Mouse (Mus musculus): ENCODE measurements around the gene Rpl36.
"Not testable (repeated sequence)": the region's sequence is repeated elsewhere in the genome, so short reads cannot be mapped to it uniquely, and the experiment has no call there.

Gene Rpl36

GRCm38 (mm10) chr17:56609452-56610171, 3.6 kb upstream of the Rpl36 start, which contains the start of gene 2410015M20Rik:
Gene 2410015M20Rik (minus strand): TSS chr17:56609771.
- peak; percentile 94 to 98 for DNase-seq

DNA sequence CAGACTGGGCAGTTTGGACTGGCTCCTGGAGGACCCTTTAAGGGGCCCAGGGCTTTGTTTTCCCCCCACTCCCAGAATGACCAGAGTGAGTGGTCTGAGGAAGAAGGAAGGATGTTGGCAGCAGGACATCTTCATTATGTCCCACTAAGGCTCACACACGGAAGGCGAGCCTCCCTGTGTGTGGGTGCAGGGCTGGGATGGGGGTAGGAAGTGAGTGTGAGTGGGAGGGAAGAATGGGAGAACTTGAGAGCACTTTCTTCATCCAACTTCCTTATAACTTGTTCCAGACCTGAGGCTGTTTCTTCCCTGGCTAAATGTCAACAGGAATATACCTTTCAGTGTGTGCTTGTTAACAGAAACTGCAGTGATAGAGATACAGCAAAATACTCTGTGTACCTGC, 1.9 kb upstream of the Rpl36 start:
- no peak for DNase-seq

DNA sequence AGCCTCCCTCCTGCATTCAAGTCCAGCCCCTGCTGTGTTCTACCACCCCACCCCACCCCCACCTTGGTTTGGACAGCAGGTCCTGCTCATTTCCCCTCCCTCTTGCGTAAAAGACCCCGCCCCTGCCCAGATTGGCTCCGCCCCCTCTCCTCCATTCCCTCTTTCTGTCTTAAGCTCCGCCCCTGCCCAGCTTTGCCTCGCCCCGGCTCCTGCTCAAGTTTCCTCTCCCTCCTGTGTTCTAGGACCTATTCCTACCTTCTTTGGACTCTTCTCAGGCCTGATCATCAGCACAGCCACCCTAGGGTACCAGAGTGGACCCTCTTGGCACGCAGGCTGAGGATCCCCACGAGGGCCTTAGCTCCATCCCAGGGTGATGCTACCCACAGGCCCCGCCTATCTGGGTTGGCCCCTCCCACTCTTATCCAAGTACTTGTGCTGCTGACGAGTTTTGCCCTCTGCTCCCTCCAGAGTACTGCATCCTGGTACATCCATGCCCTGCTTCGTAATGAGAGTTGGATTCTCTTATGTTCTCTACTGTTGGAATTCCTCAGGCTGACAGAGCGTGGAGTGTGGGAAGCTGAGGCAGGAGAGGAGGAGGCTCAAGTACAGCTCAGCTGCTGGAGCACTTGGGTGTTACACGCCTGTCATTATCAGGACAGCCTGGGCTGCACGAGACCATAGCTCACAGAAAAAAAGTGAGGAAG, 1.2 kb upstream of the Rpl36 start:
- DNase-seq = no peak

- DNase-seq = not testable (repeated sequence)
Measured at GRCm38 (mm10) chr17:56612565-56612939, 664 bp upstream of the Rpl36 start.

DNA sequence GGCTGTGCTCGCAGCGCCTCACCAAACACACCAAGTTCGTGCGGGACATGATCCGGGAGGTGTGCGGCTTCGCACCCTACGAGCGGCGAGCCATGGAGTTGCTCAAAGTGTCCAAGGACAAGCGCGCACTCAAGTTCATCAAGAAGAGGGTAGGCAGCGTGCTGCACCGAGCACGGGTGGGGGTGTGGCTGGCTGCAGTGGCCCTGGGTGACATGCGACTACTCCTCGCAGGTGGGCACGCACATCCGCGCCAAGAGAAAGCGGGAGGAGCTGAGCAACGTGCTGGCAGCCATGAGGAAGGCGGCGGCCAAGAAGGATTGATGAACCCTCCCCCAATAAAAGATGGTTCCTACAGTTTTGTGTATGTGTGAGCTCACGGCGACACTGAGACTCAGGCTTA, 677 bp downstream of the Rpl36 start:
- DNase-seq = peak in 1 of 2 experiments; percentile 28

DNA sequence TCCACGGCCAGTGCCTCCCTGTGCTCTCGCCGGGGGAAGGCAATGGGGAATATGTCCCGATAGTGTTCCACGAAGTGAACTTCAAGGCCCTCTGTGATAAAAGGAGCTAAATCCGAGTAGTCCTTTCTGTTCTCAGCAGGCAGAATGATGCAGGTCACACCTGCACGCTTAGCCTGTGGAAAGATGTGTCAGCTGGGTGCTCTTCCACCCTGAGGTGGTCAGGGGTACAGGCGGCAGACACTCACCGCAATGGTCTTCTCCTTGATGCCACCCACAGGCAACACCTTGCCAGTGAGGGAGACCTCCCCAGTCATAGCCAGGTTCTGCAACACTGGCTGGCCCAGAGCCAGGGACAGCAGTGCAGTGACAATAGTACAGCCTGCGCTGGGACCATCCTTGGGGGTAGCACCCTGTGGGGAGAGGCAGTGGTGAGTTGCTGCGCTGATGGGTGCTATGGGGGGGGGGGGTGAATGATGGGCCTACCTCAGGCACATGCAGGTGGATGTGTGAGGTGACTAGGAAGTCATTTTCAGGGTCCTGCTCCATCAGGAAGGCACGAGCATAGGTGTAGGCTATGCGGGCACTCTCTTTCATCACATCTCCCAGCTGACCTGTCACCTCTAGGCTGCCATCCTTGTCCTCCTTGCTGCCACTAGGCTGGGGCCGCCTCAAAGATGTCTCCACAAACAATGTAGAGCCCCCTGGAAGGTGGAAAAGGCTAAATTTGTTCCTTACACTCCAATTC, 1.3 kb downstream of the Rpl36 start:
- DNase-seq = peak in 1 of 2 experiments; percentile 44

- DNase-seq = no peak
Measured at GRCm38 (mm10) chr17:56615136-56615784, 2.0 kb downstream of the Rpl36 start.

- DNase-seq = no peak
Measured at GRCm38 (mm10) chr17:56615792-56616191, 2.6 kb downstream of the Rpl36 start.

DNA sequence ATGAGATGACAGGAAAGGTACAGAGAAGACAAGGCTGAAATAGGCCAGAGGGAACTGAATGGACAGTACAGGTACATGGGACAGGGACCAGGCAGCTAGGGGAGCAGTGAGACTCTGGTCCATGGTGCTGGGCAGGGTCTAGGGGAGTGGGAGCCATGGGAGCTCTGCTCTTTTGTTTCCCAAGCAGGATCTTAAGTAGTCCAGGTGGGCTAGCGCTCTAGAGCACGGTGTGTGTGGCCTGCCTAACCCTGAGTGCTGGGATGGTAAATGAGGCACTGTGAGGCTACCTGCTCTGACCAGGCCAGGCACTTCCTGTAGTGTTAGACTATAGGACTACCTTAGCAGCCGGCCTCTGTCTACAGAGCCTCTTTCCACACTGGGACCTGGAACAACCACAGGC, 3.5 kb downstream of the Rpl36 start:
- DNase-seq = no peak

DNA sequence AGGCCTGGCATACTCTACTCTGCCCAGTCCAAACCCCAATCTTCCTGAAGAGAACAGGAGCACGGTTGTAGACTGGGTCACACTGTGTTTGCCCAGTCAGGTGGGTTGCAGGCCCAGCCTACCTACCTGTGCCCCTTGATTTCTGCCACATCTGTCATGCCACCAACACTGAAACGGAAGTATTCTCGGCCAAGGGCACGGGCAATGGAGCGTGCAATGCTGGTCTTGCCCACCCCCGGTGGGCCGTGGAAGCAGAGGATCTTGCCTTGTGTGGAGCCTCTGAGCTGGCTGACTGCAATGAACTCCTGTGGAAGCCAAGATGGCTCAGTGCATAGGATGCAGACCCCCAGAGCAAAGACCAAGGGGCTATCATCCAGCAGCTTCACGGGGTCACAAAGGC, 4.4 kb downstream of the Rpl36 start:
- DNase-seq = no peak

GRCm38 (mm10) chr17:56625495-56625894, 12.3 kb downstream of the Rpl36 start:
- no peak for DNase-seq

DNA sequence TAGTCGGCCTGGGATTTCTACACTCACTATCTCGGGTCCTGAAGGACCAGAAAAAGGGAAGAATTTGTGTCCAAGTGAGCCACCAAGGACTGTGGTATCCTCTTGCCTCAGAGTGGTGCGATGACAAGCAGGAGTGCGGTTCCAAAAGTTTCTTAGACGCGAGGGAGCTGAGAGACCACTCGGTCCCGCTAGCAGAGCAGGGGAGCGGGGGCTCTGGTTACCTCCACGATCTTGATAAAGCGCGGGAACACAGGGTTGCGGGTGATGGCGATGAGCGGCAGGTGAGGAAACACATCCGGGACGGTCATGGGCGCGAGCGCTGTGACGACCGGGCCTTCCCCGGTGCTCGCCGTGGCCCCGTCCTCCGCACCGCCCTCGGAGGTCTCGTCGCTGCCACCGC, 13.0 kb downstream of the Rpl36 start:
- DNase-seq = no peak

GRCm38 (mm10) chr17:56626754-56627470, 13.7 kb downstream of the Rpl36 start, which contains the start of gene Lonp1:
Gene Lonp1 (minus strand): TSS chr17:56626887.
- DNase-seq = peak; percentile 98 to 99

DNA sequence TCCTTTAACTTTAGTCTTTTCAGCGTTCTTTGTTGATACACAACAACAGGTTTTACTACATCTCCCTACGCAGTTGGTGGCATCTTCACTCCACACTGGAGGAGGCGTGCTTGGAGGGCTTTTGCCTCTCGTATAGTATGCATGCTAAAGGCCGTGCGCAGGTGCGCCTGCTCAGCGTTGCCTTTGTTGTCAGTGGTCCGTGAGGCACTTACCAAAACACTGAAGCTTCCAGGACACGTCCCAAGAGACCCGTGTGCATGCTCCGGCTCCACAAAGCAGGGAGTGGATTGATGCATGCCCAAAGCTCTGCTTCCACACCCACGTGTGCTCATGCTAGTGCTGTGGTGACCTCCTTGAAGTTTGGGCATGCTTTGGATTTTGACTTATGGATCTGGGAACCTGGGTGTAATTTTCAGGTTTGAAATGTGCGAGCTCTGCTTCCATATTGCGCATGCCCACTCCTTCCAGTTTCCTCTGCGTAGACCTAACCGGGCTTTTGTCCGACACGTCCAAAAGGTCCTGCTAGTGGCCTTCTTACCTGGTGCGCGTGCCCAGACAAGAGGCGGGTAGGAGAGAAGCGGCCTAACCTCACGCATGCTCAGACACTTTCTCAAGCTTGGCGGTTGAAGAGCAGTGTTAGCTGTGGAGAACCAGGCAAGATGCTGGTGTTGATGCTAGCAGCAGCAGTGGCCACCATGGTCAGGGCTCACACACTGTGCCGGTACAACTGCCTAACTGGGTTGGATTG, 14.5 kb downstream of the Rpl36 start, which contains the start of gene Catsperd:
Catsperd (plus strand) TSS at position 614 of the 748 bp plus-strand sequence.
- DNase-seq = peak in 1 of 2 experiments; percentile 60

- not testable (repeated sequence) for DNase-seq
Measured at GRCm38 (mm10) chr17:56629800-56630781, 16.9 kb downstream of the Rpl36 start.

DNA sequence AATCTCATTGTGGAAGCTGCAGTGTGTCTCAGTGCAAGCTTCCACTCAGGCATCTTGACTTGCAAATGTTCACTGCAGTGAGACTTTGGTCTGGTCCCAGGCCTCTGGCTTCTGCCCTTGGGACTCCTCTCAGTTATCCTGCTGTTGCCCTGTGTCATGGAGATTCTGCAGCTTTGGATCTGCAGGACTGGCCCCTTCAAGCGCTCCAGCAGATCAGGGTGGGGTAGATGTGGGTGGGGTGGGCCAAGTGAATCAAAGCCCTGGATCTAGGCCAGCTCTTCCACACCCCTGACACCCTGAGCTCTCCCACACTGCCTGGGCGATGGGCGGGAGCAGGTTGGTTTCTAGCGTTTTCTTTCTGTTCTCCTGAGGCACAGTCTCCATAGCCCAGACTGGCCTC, 18.6 kb downstream of the Rpl36 start:
- DNase-seq = no peak

GRCm38 (mm10) chr17:56634023-56634422, 20.8 kb downstream of the Rpl36 start:
- no peak for DNase-seq

DNA sequence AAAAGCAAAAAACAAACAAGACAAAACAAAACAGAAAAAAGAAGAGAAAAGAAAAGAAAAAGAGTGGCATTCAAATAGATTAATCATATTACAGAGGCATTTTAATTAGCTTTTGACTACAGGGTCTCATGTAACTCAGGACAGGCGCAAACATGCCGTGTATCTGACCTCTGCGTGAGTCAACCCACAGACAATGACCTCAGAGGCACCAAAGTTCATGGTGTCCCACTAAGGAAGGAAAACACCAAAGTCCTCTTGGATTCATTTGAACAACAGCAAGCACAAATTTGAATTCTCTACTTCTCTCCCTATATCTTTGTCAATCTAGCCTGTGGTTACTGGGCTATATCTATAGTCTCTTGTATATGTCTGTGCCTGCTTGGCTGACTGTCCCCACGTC, 30.0 kb downstream of the Rpl36 start:
- DNase-seq = no peak

GRCm38 (mm10) chr17:56647546-56647945, 34.3 kb downstream of the Rpl36 start:
- no peak for DNase-seq

DNA sequence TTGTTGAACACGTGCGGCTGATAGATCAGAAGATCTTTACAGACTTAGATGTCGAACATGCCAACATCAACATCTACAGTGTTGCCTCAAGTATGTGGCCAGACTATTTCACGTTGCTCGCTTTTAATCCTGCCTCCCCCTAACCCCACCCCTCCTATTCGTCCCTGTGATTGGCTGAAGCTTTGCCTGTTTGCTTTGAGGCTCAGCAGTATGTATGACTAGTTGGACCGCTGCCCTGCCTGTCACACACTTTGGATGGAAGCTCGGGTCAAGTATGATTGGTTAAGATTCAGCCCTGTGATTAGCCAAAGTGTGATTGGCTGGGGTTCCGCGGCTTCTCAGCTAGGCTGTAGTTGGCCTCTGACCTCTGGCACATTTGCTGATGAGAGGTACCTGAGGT, 38.6 kb downstream of the Rpl36 start:
- DNase-seq = no peak

All from cerebellum, adult 18-20 months (tissue).